Mouse (Mus musculus) mesoderm, embryonic 11.5 days (tissue): ENCODE measurements around the gene Zscan10.

Experiments used
- DNase-seq: peaks from one replicate; pipeline ENCODE4 v3.0.0-alpha.2; 2012; ENCODE audit warnings: low read depth, low spot score

Zscan10 gene

DNA sequence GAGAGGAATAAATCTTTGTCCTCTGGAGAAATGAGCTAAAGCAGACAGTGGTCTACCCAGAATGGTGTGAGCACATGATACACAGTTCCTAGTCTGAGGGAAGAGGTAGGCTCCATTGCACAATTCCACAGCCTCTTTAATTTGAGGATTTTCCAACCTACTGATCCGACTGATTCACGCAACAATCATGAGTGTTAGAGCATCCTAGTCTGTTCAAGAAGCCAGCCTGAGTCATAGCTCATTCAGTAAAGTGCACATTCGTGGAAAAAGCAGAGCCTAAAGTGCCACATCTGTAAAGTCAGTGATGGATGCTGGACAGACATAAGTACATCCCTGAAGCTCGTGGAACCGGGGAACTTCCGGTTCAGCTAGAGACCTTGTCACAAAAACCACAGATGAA is 50.7 kb downstream of the Zscan10 start:
- no peak for DNase-seq

- DNase-seq = no peak
These were observed 52.7 kb downstream of the Zscan10 start for GRCm38 (mm10) chr17:23653324-23653723.

- DNase-seq = no peak
These were observed 53.3 kb downstream of the Zscan10 start for GRCm38 (mm10) chr17:23654001-23654400.

- DNase-seq = no peak
These were observed 53.8 kb downstream of the Zscan10 start for GRCm38 (mm10) chr17:23654410-23654809.

- DNase-seq = no peak
These were observed 57.8 kb downstream of the Zscan10 start for GRCm38 (mm10) chr17:23658450-23658849.

DNA sequence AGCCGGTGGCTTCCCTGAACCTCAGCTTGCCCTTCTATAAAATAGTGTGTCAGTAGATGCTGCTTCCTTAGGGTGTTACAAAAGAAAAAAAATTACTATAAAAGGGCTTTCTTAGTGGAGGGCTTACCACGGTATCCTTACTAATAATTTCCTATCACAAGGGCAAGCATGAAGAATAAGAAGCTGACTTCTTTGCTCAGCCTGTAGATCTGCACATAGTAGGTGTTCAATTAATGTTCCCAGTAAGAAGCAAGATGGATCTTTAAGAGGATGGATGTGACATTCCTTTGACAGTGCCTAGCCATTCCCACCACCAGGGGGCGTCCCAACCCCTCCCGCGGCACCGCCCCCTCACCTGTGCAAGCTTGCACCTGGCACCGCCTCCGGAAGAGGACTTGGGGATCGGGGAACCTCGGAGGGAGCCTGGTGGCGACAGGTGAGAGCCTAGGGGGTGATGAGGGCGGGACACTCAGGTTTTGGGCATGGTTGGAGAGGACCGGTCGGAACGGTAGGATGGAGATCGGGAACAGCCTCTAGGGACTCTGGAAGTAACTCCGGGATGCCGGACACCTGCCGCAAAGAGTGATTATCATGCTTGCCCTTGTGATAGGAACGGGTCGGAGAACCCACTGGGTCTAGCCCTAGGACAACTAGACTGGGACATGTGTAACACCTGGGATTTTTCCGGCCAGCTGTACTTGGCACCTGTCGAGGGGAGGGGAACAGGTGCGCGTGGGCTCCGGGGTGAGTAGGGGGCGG is 59.6 kb downstream of the Zscan10 start, which contains the start of gene Bicdl2:
Gene Bicdl2 (plus strand): TSS at position 390 of the 759 bp plus-strand sequence.
- DNase-seq = no peak
